Mouse (Mus musculus) forebrain, embryonic 10.5 days (tissue): ENCODE measurements around the gene Trim56. TPM values are rescaled to one million over a fixed set of nuclear protein-coding genes. Genes with fewer than 3 reads are reported as not detected.
"Not testable (repeated sequence)": the region's sequence is repeated elsewhere in the genome, so short reads cannot be mapped to it uniquely, and the experiment has no call there.

Source experiments
- DNase-seq: peaks from one replicate; pipeline ENCODE4 v3.0.0-alpha.2; 2017; ENCODE audit warnings: low spot score; ENCODE audit errors: extremely low spot score
- H3K27ac ChIP-seq: fragments of 300-500 bp; sonication (generic); 2 replicates; pipeline ENCODE4 v1.5.1; 2016; ENCODE audit warnings: mild to moderate bottlenecking
- H3K27me3 ChIP-seq: fragments of 300-500 bp; sonication (generic); 2 replicates; pipeline ENCODE4 v1.6.1; 2016; ENCODE audit warnings: mild to moderate bottlenecking; ENCODE audit not compliant: poor library complexity, severe bottlenecking
- H3K36me3 ChIP-seq: fragments of 300-500 bp; sonication (generic); replicated peaks from 2 replicates; pipeline ENCODE4 v1.6.1; 2016; ENCODE audit warnings: mild to moderate bottlenecking, moderate library complexity
- H3K4me1 ChIP-seq: fragments of 300-500 bp; sonication (generic); 2 replicates; pipeline ENCODE4 v1.6.1; 2016
- H3K4me3 ChIP-seq: fragments of 300-500 bp; sonication (generic); 2 replicates; pipeline ENCODE4 v1.5.1; 2016; ENCODE audit warnings: mild to moderate bottlenecking, moderate library complexity
- H3K9me3 ChIP-seq: fragments of 300-500 bp; sonication (generic); 2 replicates; pipeline ENCODE4 v1.6.1; 2016; ENCODE audit warnings: mild to moderate bottlenecking, moderate library complexity
- WGBS: fragments of 180-500 bp; shearing (Covaris S2); methylation state at CpG from one replicate; pipeline ENCODE4 v1.1.7; 2016; 5-methylcytosine and 5-hydroxymethylcytosine counted together
- polyA plus RNA-seq: library from polyadenylated mRNA; unstranded; fragments of >200 nt; fragmentation: Nextera tagmentation; extraction: Ambion mirVana; gene quantifications from 2 replicates; pipeline ENCODE4 v1.2.1, GENCODE M21; 2016

Gene Trim56
- polyA plus RNA-seq, 1 experiment from 2014 or later, result 5.0 TPM

GRCm38 (mm10) chr5:137122686-137123193, 6.7 kb upstream of the Trim56 start:
- H3K27me3 ChIP-seq, result no peaks in the 10 kb centered on the region
- H3K4me3 ChIP-seq, result no peak overlapping the region
- H3K4me1 ChIP-seq, result peaks cover 16% of the 10 kb centered on the region
- H3K36me3 ChIP-seq, result no peaks in the 10 kb centered on the region
- 11% methylated on average over 14 of the region's 14 CpGs for WGBS
- no peaks in the 10 kb centered on the region for H3K9me3 ChIP-seq
- H3K27ac ChIP-seq, result peak overlapping the region; percentile 75
- peak; percentile 81 for DNase-seq

GRCm38 (mm10) chr5:137121280-137121679, 5.3 kb upstream of the Trim56 start:
- no peaks in the 10 kb centered on the region for H3K36me3 ChIP-seq
- H3K4me1 ChIP-seq, result peaks cover 19% of the 10 kb centered on the region
- 0 out of 2 replicates have a peak overlapping the region, but pooled peaks have one; percentile 13 for H3K27ac ChIP-seq
- no peak overlapping the region for H3K4me3 ChIP-seq
- WGBS, result 79% methylated on average over 4 of the region's 4 CpGs
- no peak for DNase-seq
- no peaks in the 10 kb centered on the region for H3K9me3 ChIP-seq
- H3K27me3 ChIP-seq, result no peaks in the 10 kb centered on the region

GRCm38 (mm10) chr5:137118878-137119277, 2.9 kb upstream of the Trim56 start:
- H3K27me3 ChIP-seq, result no peaks in the 10 kb centered on the region
- H3K4me1 ChIP-seq, result peaks cover 36% of the 10 kb centered on the region
- H3K27ac ChIP-seq, result no peak overlapping the region
- no peak overlapping the region for H3K4me3 ChIP-seq
- peaks cover 9% of the 10 kb centered on the region for H3K36me3 ChIP-seq
- 74% methylated on average over 4 of the region's 4 CpGs for WGBS
- no peak for DNase-seq
- H3K9me3 ChIP-seq, result peaks cover under 1% of the 10 kb centered on the region; the same call in 1 of the 2 replicates

DNA sequence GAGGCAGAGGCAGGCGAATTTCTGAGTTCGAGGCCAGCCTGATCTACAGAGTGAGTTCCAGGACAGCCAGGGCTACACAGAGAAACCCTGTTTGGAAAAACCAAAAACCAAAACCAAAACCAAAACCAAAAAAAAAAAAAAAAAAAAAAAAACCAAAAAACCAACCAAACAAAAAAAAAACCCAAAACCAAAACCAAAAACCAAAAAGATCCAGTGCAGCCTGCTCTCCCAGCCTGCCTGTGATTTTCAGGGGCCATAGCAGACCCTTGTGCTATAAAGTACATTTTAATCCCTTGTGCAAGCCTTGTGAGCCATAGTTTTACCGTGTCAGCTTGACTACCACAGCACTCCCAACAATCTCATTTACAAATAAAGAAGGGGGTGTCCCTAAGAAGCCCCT, 2.0 kb upstream of the Trim56 start:
- H3K27me3 ChIP-seq, DNase-seq, H3K27ac ChIP-seq, H3K4me3 ChIP-seq, H3K9me3 ChIP-seq: not testable (repeated sequence)
- H3K36me3 ChIP-seq, result peaks cover 18% of the 10 kb centered on the region
- WGBS, result 87% methylated on average over 3 of the region's 3 CpGs
- H3K4me1 ChIP-seq, result peaks cover 31% of the 10 kb centered on the region

- no peak for DNase-seq
- H3K36me3 ChIP-seq, result peaks cover 28% of the 10 kb centered on the region
- H3K4me3 ChIP-seq, result no peak overlapping the region
- no peak overlapping the region for H3K27ac ChIP-seq
- H3K27me3 ChIP-seq, result no peaks in the 10 kb centered on the region
- H3K9me3 ChIP-seq, result peaks cover 15% of the 10 kb centered on the region
- peaks cover 21% of the 10 kb centered on the region for H3K4me1 ChIP-seq
- 85% methylated on average over 2 of the region's 2 CpGs for WGBS
These were observed 978 bp upstream of the Trim56 start for GRCm38 (mm10) chr5:137116987-137117386.

GRCm38 (mm10) chr5:137114891-137115561, 983 bp downstream of the Trim56 start:
- peak overlapping the region; percentile 58 for H3K4me3 ChIP-seq
- H3K27ac ChIP-seq, result peak overlapping the region; percentile 89
- peaks cover 32% of the 10 kb centered on the region for H3K36me3 ChIP-seq
- no peak for DNase-seq
- peaks cover 20% of the 10 kb centered on the region for H3K4me1 ChIP-seq
- peaks cover 19% of the 10 kb centered on the region for H3K9me3 ChIP-seq
- WGBS, result 83% methylated on average over 9 of the region's 9 CpGs
- no peaks in the 10 kb centered on the region for H3K27me3 ChIP-seq

GRCm38 (mm10) chr5:137111542-137112408, 4.2 kb downstream of the Trim56 start:
- Histone ChIP-seq H3K27ac (no peak overlapping the region), H3K36me3 (peaks cover 32% of the 10 kb centered on the region), H3K4me3 (no peak overlapping the region), H3K9me3 (peaks cover 19% of the 10 kb centered on the region), H3K27me3 (no peaks in the 10 kb centered on the region), H3K4me1 (peaks cover 24% of the 10 kb centered on the region)
- no peak for DNase-seq
- WGBS, result 82% methylated on average over 5 of the region's 5 CpGs

DNA sequence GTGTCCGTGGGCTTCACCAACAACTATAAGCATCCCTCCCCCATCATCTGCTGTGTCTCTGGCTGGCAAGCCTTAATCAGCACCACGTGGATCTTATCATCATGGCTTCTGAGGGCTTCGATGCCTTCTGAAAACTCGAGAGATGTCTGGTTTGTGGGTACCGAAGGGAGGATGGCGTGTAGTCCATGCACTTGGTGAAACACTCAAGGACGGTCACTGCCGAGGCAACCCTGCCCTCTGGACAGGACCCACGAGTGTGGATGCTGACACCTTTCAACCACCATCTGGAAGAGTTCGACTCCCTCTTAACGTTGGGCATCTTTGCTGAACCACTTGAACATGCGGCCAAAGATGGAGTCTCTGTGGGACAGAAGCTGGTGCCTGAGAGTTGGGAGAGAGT, 5.1 kb downstream of the Trim56 start:
- Histone ChIP-seq H3K27ac (no peak overlapping the region), H3K27me3 (no peaks in the 10 kb centered on the region), H3K36me3 (peaks cover 32% of the 10 kb centered on the region), H3K9me3 (peaks cover 19% of the 10 kb centered on the region), H3K4me1 (peaks cover 17% of the 10 kb centered on the region), H3K4me3 (no peak overlapping the region)
- 91% methylated on average over 12 of the region's 12 CpGs for WGBS
- no peak for DNase-seq

- Histone ChIP-seq H3K4me3 (no peak overlapping the region), H3K9me3 (peaks cover 19% of the 10 kb centered on the region), H3K27me3 (no peaks in the 10 kb centered on the region), H3K36me3 (peaks cover 32% of the 10 kb centered on the region), H3K27ac (no peak overlapping the region), H3K4me1 (peaks cover 9% of the 10 kb centered on the region)
- DNase-seq, result no peak
- 59% methylated on average over 25 of the region's 25 CpGs for WGBS
These were observed 5.9 kb downstream of the Trim56 start for GRCm38 (mm10) chr5:137109941-137110593.

DNA sequence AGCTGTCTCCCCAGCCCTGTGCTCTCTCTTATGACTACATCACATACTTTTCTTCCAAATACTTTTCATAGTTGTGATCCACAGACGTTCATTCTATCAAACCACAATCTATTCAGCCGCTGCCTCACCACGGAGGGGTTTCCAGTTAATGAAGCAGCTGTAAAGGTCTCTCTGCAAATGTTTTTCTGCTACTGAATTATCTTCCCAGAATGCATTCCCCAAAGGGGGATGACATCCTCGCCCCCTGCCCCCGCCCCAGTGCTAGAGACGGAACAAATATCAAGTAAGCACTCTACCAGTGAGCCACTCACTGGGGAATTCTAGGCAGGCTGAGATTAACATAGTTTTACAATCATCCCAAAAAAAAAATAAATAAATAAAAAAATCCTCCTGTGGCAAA, 7.9 kb downstream of the Trim56 start:
- Histone ChIP-seq H3K27ac (no peak overlapping the region), H3K9me3 (peaks cover 11% of the 10 kb centered on the region), H3K4me1 (peaks cover 6% of the 10 kb centered on the region), H3K36me3 (peaks cover 16% of the 10 kb centered on the region), H3K4me3 (no peak overlapping the region), H3K27me3 (no peaks in the 10 kb centered on the region)
- DNase-seq, result no peak
- WGBS, result 76% methylated on average over 6 of the region's 6 CpGs

DNA sequence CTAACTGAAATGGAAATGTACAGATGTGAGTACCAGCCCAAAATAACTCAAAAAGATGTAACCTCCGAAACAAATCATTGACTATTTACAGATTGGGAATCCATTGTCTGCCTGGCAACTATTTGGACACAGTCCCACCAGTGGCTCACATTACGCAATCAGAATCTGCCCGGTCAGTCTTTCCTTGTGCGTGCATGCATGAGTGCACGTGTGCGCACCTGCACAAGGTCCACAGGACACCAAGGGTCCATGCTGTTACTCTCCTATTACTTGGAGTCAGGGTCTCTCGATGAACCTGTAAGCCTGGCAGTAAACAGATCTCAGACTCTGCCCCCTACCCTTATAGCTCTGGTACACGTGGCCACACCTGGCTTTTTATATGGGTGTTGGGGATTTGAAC, 8.3 kb downstream of the Trim56 start:
- H3K4me3 ChIP-seq, result no peak overlapping the region
- H3K9me3 ChIP-seq, result peaks cover 7% of the 10 kb centered on the region
- H3K4me1 ChIP-seq, result peaks cover 10% of the 10 kb centered on the region
- H3K27me3 ChIP-seq, result no peaks in the 10 kb centered on the region
- peaks cover 11% of the 10 kb centered on the region for H3K36me3 ChIP-seq
- DNase-seq, result no peak
- WGBS, result 84% methylated on average over 8 of the region's 8 CpGs
- no peak overlapping the region for H3K27ac ChIP-seq

- peaks cover 11% of the 10 kb centered on the region for H3K4me1 ChIP-seq
- peaks cover 5% of the 10 kb centered on the region; the same call in 1 of the 2 replicates for H3K36me3 ChIP-seq
- WGBS, result 8% methylated on average over 6 of the region's 6 CpGs
- peak; percentile 82 for DNase-seq
- no peak overlapping the region for H3K27ac ChIP-seq
- no peaks in the 10 kb centered on the region for H3K27me3 ChIP-seq
- no peak overlapping the region for H3K4me3 ChIP-seq
- 0 out of 2 replicates have a peak, but pooled peaks cover 4% of the 10 kb centered on the region for H3K9me3 ChIP-seq
These were observed 9.0 kb downstream of the Trim56 start for GRCm38 (mm10) chr5:137107024-137107423.
